Mouse (Mus musculus): Measurements from ENCODE around the gene Fbxw9.

GRCm38 (mm10) chr8:85067982-85068381, 8.1 kb downstream of the Fbxw9 start, which contains the start of gene Gm5741:
- TF ChIP-seq CTCF (IDR thresholded peaks at IDR 0.05; ENCODE audit: low read depth, low read length) (no peak), GATA1 (IDR thresholded peaks at IDR 0.05; ENCODE audit: borderline replicate concordance, low read length) (no peak), TAL1 (conservative IDR thresholded peaks at IDR 0.05; ENCODE audit: low read depth, low read length) (no peak), POLR2AphosphoS5 (IDR thresholded peaks at IDR 0.05; ENCODE audit: insufficient replicate concordance, low read depth, low read length) (no peak), GATA2 (IDR thresholded peaks at IDR 0.05; ENCODE audit: borderline replicate concordance, low read depth, low read length) (no peak)

All from G1E (cell line).